Mouse (Mus musculus): ENCODE results near the gene Tsnax. TPM values are rescaled to one million over a fixed set of nuclear protein-coding genes. Genes with fewer than 3 reads are reported as not detected.

Gene Tsnax
- polyA plus RNA-seq (2017; shearing (Covaris generic)) = 88.1 TPM

GRCm38 (mm10) chr8:125012695-125013627, at the start of gene Tsnax:
Gene Tsnax (plus strand): TSS chr8:125012997.

DNA sequence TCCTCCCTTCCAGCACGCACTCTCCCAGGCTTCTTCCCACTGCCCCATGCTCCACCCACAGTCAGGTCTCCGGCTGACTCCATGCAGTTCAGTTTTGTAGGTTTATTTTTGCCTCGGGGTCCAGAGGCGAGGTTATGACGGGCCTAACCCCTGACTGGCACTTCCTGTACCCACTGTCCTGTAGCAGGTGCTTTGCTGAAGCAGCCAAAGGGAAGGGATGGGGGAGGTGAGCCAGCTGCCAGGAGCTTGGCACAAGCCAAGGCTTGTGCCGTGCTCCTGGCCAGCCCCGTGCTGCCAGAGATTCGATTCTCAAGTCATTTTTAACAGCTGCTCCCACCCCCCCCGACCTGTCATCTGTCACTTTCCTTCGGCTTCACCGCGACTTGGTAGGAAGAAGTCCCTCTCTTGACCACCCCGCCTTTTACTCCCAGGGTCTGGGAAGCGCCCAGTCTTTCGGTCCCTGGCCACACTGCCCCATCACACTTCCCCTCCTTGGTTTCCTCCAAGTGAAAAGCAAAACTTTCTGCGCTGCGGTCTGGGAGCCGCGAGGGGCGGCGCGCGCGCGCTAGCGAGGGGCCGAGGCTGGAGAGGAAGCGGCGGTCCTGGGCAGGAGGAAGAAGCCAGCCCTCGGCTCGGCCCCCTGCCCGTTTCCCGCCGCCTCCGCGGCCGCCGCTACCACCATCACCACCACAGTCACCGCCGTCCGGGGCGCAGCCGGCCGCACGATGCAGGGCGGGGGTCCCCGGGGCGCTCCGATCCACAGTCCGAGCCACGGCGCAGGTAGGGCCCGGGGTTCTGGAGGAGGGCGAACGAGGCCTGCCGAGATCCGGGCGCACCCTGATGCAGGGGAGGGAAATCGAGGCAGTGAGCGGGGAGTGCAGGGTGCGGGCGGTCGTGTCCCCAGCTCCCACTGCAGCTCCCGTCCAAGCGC, 41.0 kb downstream of the Tsnax start, which contains the start of gene Disc1:
Gene Disc1 (plus strand): TSS at position 691 of the 931 bp plus-strand sequence.

Other genes with a start within 250 kb of the Tsnax start
- gene Trim67, start 219.9 kb upstream of the Tsnax start, polyA plus RNA-seq (2017; shearing (Covaris generic)) = not detected
- gene Gnpat, start 150.0 kb upstream of the Tsnax start, polyA plus RNA-seq (2017; shearing (Covaris generic)) = 68.3 TPM
- gene 2810004N23Rik, start 149.9 kb upstream of the Tsnax start, polyA plus RNA-seq (2017; shearing (Covaris generic)) = 20.2 TPM
- gene Exoc8, start 115.3 kb upstream of the Tsnax start, polyA plus RNA-seq (2017; shearing (Covaris generic)) = 8.8 TPM
- gene Sprtn, start 115.1 kb upstream of the Tsnax start, polyA plus RNA-seq (2017; shearing (Covaris generic)) = 5.5 TPM
- 43.4 TPM for gene Egln1, start 63.7 kb upstream of the Tsnax start, polyA plus RNA-seq (2017; shearing (Covaris generic))
- gene Disc1, start 41.2 kb downstream of the Tsnax start, polyA plus RNA-seq (2017; shearing (Covaris generic)) = 0.49 TPM

Data from naive thymus-derived CD4-positive, alpha-beta T cell, adult 5 months (primary cell).